Mouse (Mus musculus): Measurements from ENCODE around the gene Dnah8. TPM values are rescaled to one million over a fixed set of nuclear protein-coding genes. Genes with fewer than 3 reads are reported as not detected.

The Dnah8 gene
- polyA plus RNA-seq, 1 experiment from 2014 or later: 0.58 TPM

GRCm38 (mm10) chr17:30658152-30658544 is 34.0 kb downstream of the Dnah8 start:
- Histone ChIP-seq H3K27ac (ENCODE audit: low read depth) (peak overlapping the region; percentile 38), H3K4me1 (replicated peaks; ENCODE audit: control insufficient read depth, insufficient read depth, low read length) (no peaks in the 10 kb centered on the region), H3K36me3 (ENCODE audit: control insufficient read depth, insufficient read depth, low read length) (no peaks in the 10 kb centered on the region), H3K4me3 (ENCODE audit: low read depth, low read length) (peak overlapping the region; percentile 37), H3K27me3 (replicated peaks; ENCODE audit: control insufficient read depth, insufficient read depth, low read length) (no peaks in the 10 kb centered on the region), H3K4me2 (ENCODE audit: low read length) (peak overlapping the region; percentile 59), H3K9ac (ENCODE audit: low read length) (peak overlapping the region; percentile 32), H3K9me3 (ENCODE audit: control insufficient read depth, low read length) (no peaks in the 10 kb centered on the region)
- DNase-seq (ENCODE audit: low spot score) (peak; percentile 83), ATAC-seq (replicated peaks; ENCODE audit: low FRiP score, low TSS enrichment, low read depth) (peak; percentile 75)
- WGBS: 13% methylated on average over 13 of the region's 13 CpGs

- H3K9me3 ChIP-seq (ENCODE audit: control insufficient read depth, low read length): no peaks in the 10 kb centered on the region
- no peak overlapping the region for H3K4me3 ChIP-seq (ENCODE audit: low read depth, low read length)
- H3K4me1 ChIP-seq (replicated peaks; ENCODE audit: control insufficient read depth, insufficient read depth, low read length): no peaks in the 10 kb centered on the region
- no peak overlapping the region for H3K9ac ChIP-seq (ENCODE audit: low read length)
- no peak for ATAC-seq (replicated peaks; ENCODE audit: low FRiP score, low TSS enrichment, low read depth)
- no peak for DNase-seq (ENCODE audit: low spot score)
- H3K36me3 ChIP-seq (ENCODE audit: control insufficient read depth, insufficient read depth, low read length): no peaks in the 10 kb centered on the region
- H3K27ac ChIP-seq (ENCODE audit: low read depth): no peak overlapping the region
- H3K4me2 ChIP-seq (ENCODE audit: low read length): no peak overlapping the region
- WGBS: 68% methylated on average over 8 of the region's 8 CpGs
- H3K27me3 ChIP-seq (replicated peaks; ENCODE audit: control insufficient read depth, insufficient read depth, low read length): no peaks in the 10 kb centered on the region
Measured at GRCm38 (mm10) chr17:30662131-30662530, 38.0 kb downstream of the Dnah8 start.

- H3K9me3 ChIP-seq (ENCODE audit: control insufficient read depth, low read length): no peaks in the 10 kb centered on the region
- no peaks in the 10 kb centered on the region for H3K4me1 ChIP-seq (replicated peaks; ENCODE audit: control insufficient read depth, insufficient read depth, low read length)
- DNase-seq (ENCODE audit: low spot score) (no peak), ATAC-seq (replicated peaks; ENCODE audit: low FRiP score, low TSS enrichment, low read depth) (no peak)
- H3K27ac ChIP-seq (ENCODE audit: low read depth): no peak overlapping the region
- H3K9ac ChIP-seq (ENCODE audit: low read length): no peak overlapping the region
- H3K27me3 ChIP-seq (replicated peaks; ENCODE audit: control insufficient read depth, insufficient read depth, low read length): no peaks in the 10 kb centered on the region
- no peaks in the 10 kb centered on the region for H3K36me3 ChIP-seq (ENCODE audit: control insufficient read depth, insufficient read depth, low read length)
- H3K4me2 ChIP-seq (ENCODE audit: low read length): no peak overlapping the region
- 90% methylated on average over 8 of the region's 8 CpGs for WGBS
- H3K4me3 ChIP-seq (ENCODE audit: low read depth, low read length): no peak overlapping the region
Measured at GRCm38 (mm10) chr17:30663170-30663569, 39.0 kb downstream of the Dnah8 start.

- WGBS: 75% methylated on average over 5 of the region's 5 CpGs
- Histone ChIP-seq H3K9ac (ENCODE audit: low read length) (no peak overlapping the region), H3K27me3 (replicated peaks; ENCODE audit: control insufficient read depth, insufficient read depth, low read length) (no peaks in the 10 kb centered on the region), H3K4me2 (ENCODE audit: low read length) (no peak overlapping the region), H3K36me3 (ENCODE audit: control insufficient read depth, insufficient read depth, low read length) (no peaks in the 10 kb centered on the region), H3K4me1 (replicated peaks; ENCODE audit: control insufficient read depth, insufficient read depth, low read length) (no peaks in the 10 kb centered on the region), H3K4me3 (ENCODE audit: low read depth, low read length) (no peak overlapping the region), H3K27ac (ENCODE audit: low read depth) (no peak overlapping the region), H3K9me3 (ENCODE audit: control insufficient read depth, low read length) (no peaks in the 10 kb centered on the region)
- no peak for ATAC-seq (replicated peaks; ENCODE audit: low FRiP score, low TSS enrichment, low read depth)
- no peak for DNase-seq (ENCODE audit: low spot score)
Measured at GRCm38 (mm10) chr17:30664856-30665255, 40.7 kb downstream of the Dnah8 start.

- H3K36me3 ChIP-seq (ENCODE audit: control insufficient read depth, insufficient read depth, low read length): no peaks in the 10 kb centered on the region
- no peaks in the 10 kb centered on the region for H3K27me3 ChIP-seq (replicated peaks; ENCODE audit: control insufficient read depth, insufficient read depth, low read length)
- H3K4me2 ChIP-seq (ENCODE audit: low read length): no peak overlapping the region
- H3K4me1 ChIP-seq (replicated peaks; ENCODE audit: control insufficient read depth, insufficient read depth, low read length): no peaks in the 10 kb centered on the region
- no peak overlapping the region for H3K9ac ChIP-seq (ENCODE audit: low read length)
- 71% methylated on average over 4 of the region's 4 CpGs for WGBS
- ATAC-seq (replicated peaks; ENCODE audit: low FRiP score, low TSS enrichment, low read depth) (no peak), DNase-seq (ENCODE audit: low spot score) (no peak)
- no peak overlapping the region for H3K27ac ChIP-seq (ENCODE audit: low read depth)
- no peak overlapping the region for H3K4me3 ChIP-seq (ENCODE audit: low read depth, low read length)
- H3K9me3 ChIP-seq (ENCODE audit: control insufficient read depth, low read length): no peaks in the 10 kb centered on the region
Measured at GRCm38 (mm10) chr17:30672556-30672955, 48.4 kb downstream of the Dnah8 start.

GRCm38 (mm10) chr17:30673023-30673422 is 48.9 kb downstream of the Dnah8 start:
- 93% methylated on average over 6 of the region's 6 CpGs for WGBS
- no peaks in the 10 kb centered on the region for H3K4me1 ChIP-seq (replicated peaks; ENCODE audit: control insufficient read depth, insufficient read depth, low read length)

GRCm38 (mm10) chr17:30675021-30675740 is 51.0 kb downstream of the Dnah8 start:
- WGBS: 91% methylated on average over 9 of the region's 9 CpGs
- DNase-seq (ENCODE audit: low spot score): no peak
- no peaks in the 10 kb centered on the region for H3K36me3 ChIP-seq (ENCODE audit: control insufficient read depth, insufficient read depth, low read length)
- H3K4me2 ChIP-seq (ENCODE audit: low read length): no peak overlapping the region
- no peak overlapping the region for H3K4me3 ChIP-seq (ENCODE audit: low read depth, low read length)
- H3K9ac ChIP-seq (ENCODE audit: low read length): no peak overlapping the region
- no peaks in the 10 kb centered on the region for H3K27me3 ChIP-seq (replicated peaks; ENCODE audit: control insufficient read depth, insufficient read depth, low read length)
- H3K27ac ChIP-seq (ENCODE audit: low read depth): no peak overlapping the region
- no peaks in the 10 kb centered on the region for H3K9me3 ChIP-seq (ENCODE audit: control insufficient read depth, low read length)
- no peak for ATAC-seq (replicated peaks; ENCODE audit: low FRiP score, low TSS enrichment, low read depth)
- no peaks in the 10 kb centered on the region for H3K4me1 ChIP-seq (replicated peaks; ENCODE audit: control insufficient read depth, insufficient read depth, low read length)

More at GRCm38 (mm10) chr17:30673023-30673422, 48.9 kb downstream of the Dnah8 start:
- ATAC-seq (replicated peaks; ENCODE audit: low FRiP score, low TSS enrichment, low read depth) (no peak), DNase-seq (ENCODE audit: low spot score) (no peak)
- Histone ChIP-seq H3K27me3 (replicated peaks; ENCODE audit: control insufficient read depth, insufficient read depth, low read length) (no peaks in the 10 kb centered on the region), H3K9me3 (ENCODE audit: control insufficient read depth, low read length) (no peaks in the 10 kb centered on the region), H3K4me2 (ENCODE audit: low read length) (no peak overlapping the region), H3K9ac (ENCODE audit: low read length) (no peak overlapping the region), H3K4me3 (ENCODE audit: low read depth, low read length) (no peak overlapping the region), H3K36me3 (ENCODE audit: control insufficient read depth, insufficient read depth, low read length) (no peaks in the 10 kb centered on the region), H3K27ac (ENCODE audit: low read depth) (no peak overlapping the region)

GRCm38 (mm10) chr17:30678523-30678922 is 54.4 kb downstream of the Dnah8 start:
- Histone ChIP-seq H3K9ac (ENCODE audit: low read length) (no peak overlapping the region), H3K4me3 (ENCODE audit: low read depth, low read length) (no peak overlapping the region), H3K9me3 (ENCODE audit: control insufficient read depth, low read length) (no peaks in the 10 kb centered on the region), H3K4me1 (replicated peaks; ENCODE audit: control insufficient read depth, insufficient read depth, low read length) (no peaks in the 10 kb centered on the region), H3K27ac (ENCODE audit: low read depth) (no peak overlapping the region), H3K27me3 (replicated peaks; ENCODE audit: control insufficient read depth, insufficient read depth, low read length) (no peaks in the 10 kb centered on the region), H3K4me2 (ENCODE audit: low read length) (no peak overlapping the region), H3K36me3 (ENCODE audit: control insufficient read depth, insufficient read depth, low read length) (no peaks in the 10 kb centered on the region)
- 87% methylated on average over 10 of the region's 10 CpGs for WGBS
- no peak for ATAC-seq (replicated peaks; ENCODE audit: low FRiP score, low TSS enrichment, low read depth)
- DNase-seq (ENCODE audit: low spot score): no peak

GRCm38 (mm10) chr17:30679612-30680011 is 55.5 kb downstream of the Dnah8 start:
- Histone ChIP-seq H3K36me3 (ENCODE audit: control insufficient read depth, insufficient read depth, low read length) (no peaks in the 10 kb centered on the region), H3K9me3 (ENCODE audit: control insufficient read depth, low read length) (no peaks in the 10 kb centered on the region), H3K4me3 (ENCODE audit: low read depth, low read length) (no peak overlapping the region), H3K27me3 (replicated peaks; ENCODE audit: control insufficient read depth, insufficient read depth, low read length) (no peaks in the 10 kb centered on the region), H3K4me1 (replicated peaks; ENCODE audit: control insufficient read depth, insufficient read depth, low read length) (no peaks in the 10 kb centered on the region), H3K9ac (ENCODE audit: low read length) (no peak overlapping the region), H3K4me2 (ENCODE audit: low read length) (no peak overlapping the region), H3K27ac (ENCODE audit: low read depth) (no peak overlapping the region)
- DNase-seq (ENCODE audit: low spot score): no peak
- no peak for ATAC-seq (replicated peaks; ENCODE audit: low FRiP score, low TSS enrichment, low read depth)
- WGBS: 92% methylated on average over 4 of the region's 4 CpGs
